Mouse (Mus musculus) CH12.LX (cell line): ENCODE data around the gene Lrrfip1.

Experiments used
- BHLHE40 ChIP-seq: IDR thresholded peaks from 2 replicates; pipeline ENCODE4 v1.6.1; 2011; ENCODE audit warnings: mild to moderate bottlenecking, low read depth, low read length, improper control_type of control experiment
- CTCF ChIP-seq, 2 experiments: IDR thresholded peaks in 1 of 2; conservative IDR thresholded peaks in 1 of 2; 2 replicates each; pipeline ENCODE4 v1.5.1; 2011 to 2012; ENCODE audit warnings: low read depth in 2 of 2, low read length in 2 of 2, improper control_type of control experiment in 1 of 2, inconsistent platforms in 1 of 2, mild to moderate bottlenecking in 1 of 2, moderate library complexity in 1 of 2
- EP300 ChIP-seq: IDR thresholded peaks from 2 replicates; pipeline ENCODE4 v1.6.1; 2011; ENCODE audit warnings: low read length, improper control_type of control experiment
- ETS1 ChIP-seq: conservative IDR thresholded peaks from 2 replicates; pipeline ENCODE4 v1.6.1; 2012; ENCODE audit warnings: low read depth, mild to moderate bottlenecking, inconsistent platforms, low read length, improper control_type of control experiment, moderate library complexity
- GABPA ChIP-seq: IDR thresholded peaks from 2 replicates; pipeline ENCODE4 v1.6.1; 2012; ENCODE audit warnings: low read depth, low read length, improper control_type of control experiment, inconsistent platforms; ENCODE audit not compliant: insufficient replicate concordance
- IRF4 ChIP-seq: IDR thresholded peaks from 2 replicates; pipeline ENCODE4 v1.6.1; 2014; ENCODE audit warnings: low read depth, mild to moderate bottlenecking, inconsistent platforms, low read length, improper control_type of control experiment
- MAX ChIP-seq: IDR thresholded peaks from 2 replicates; pipeline ENCODE4 v1.6.1; 2011; ENCODE audit warnings: low read length, improper control_type of control experiment
- POLR2A ChIP-seq: IDR thresholded peaks from 2 replicates; pipeline ENCODE4 v1.6.1; 2011; ENCODE audit warnings: low read depth, mild to moderate bottlenecking, improper control_type of control experiment, low read length
- POLR2AphosphoS2 ChIP-seq: IDR thresholded peaks from 2 replicates; pipeline ENCODE4 v1.6.1; 2011; ENCODE audit warnings: low read depth, low read length, improper control_type of control experiment
- RCOR1 ChIP-seq: conservative IDR thresholded peaks from 2 replicates; pipeline ENCODE4 v1.6.1; 2012; ENCODE audit warnings: low read depth, mild to moderate bottlenecking, inconsistent platforms, low read length, improper control_type of control experiment
- TCF12 ChIP-seq: IDR thresholded peaks from 2 replicates; pipeline ENCODE4 v1.6.1; 2014; ENCODE audit warnings: low read depth, mild to moderate bottlenecking, inconsistent platforms, low read length, improper control_type of control experiment
- ZC3H11A ChIP-seq: IDR thresholded peaks from 2 replicates; pipeline ENCODE4 v1.6.1; 2012; ENCODE audit warnings: low read depth, mild to moderate bottlenecking, inconsistent platforms, low read length, improper control_type of control experiment

DNA sequence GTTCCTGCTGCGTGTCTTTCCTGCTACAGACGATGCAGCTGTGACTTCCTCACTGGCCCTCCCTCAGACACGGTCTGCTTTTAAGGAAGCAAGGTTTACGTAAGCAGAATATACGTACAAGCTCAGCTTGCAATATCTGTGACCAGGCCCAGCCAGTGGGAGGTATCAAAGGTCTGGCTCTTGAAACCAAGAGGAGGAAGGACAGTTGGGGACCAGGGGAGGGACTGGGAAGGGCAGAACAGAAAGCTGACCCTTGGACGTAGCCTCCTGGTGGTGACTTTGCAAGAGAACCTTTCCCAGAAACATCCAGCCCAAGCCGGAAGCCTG is 81.8 kb downstream of the Lrrfip1 start:
- TF ChIP-seq ETS1 (no peak), RCOR1 (no peak), CTCF (conservative IDR thresholded peaks at IDR 0.05 in 1 of 2, IDR thresholded peaks at IDR 0.05 in 1 of 2; ENCODE audit: low read depth in 2 of 2, low read length in 2 of 2) (peak in 1 of 2 experiments; percentile 22; a peak in 1 of 4 replicates), GABPA (no peak), POLR2A (no peak), EP300 (no peak), IRF4 (no peak), ZC3H11A (no peak), POLR2AphosphoS2 (no peak), BHLHE40 (no peak), TCF12 (no peak), MAX (no peak)
